Mouse (Mus musculus): ENCODE data around the gene Zfp143. TPM values are rescaled to one million over a fixed set of nuclear protein-coding genes. Genes with fewer than 3 reads are reported as not detected.
A peak's percentile ranks its signal among the peaks of the same experiment; 100 is the strongest.

Gene Zfp143
- total RNA-seq (2012; rRNA removed): 13.9 and 16.0 TPM in 2 replicates
- polyA plus RNA-seq (2012; ENCODE audit: insufficient read depth in 1 of 2, insufficient read length in 2 of 2, low read depth in 1 of 2, low replicate concordance in 2 of 2, missing spikeins in 1 of 2): 10 to 100 TPM in 1 of 2 experiments, not detected in 1; 15.7 TPM

DNA sequence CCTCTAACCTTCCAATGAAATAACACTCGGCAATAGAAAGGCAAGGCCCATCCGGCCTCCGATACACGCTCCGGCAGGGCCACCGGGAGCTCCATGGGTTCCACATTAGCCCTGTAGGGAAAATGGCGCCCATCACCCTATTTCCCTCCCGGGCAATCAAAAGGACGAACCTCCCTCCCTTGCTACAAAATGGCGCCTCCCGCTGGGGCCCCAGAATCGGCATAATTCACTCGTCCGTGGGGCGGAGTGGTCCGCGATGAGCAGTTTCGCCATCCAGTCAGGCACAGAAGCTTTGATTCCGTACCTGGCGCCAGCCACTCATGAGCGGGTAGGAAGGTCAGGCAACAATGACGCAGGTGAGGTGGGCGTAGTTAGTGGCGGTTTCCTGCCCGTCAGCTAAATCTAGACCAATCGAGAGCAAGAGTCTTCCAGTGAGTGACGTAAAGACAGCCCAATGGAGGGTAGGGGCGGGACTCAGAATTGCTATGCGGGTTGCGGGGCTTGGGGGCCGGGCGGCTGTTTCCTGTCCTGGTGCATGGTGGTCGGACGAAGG lies at the start of gene Zfp143:
Zfp143 (plus strand) TSS at position 19 of the 553 bp plus-strand sequence.
- Histone ChIP-seq H3K9ac (ENCODE audit: control insufficient read depth, low read depth, low read length, poor library complexity, severe bottlenecking) (peak within 1 kb of the TSS; percentile 97), H3K36me3 (ENCODE audit: control insufficient read depth in 1 of 2, insufficient read depth in 2 of 2, low read length in 2 of 2) (peaks cover 9 to 27% of the 10 kb centered on the region in 2 experiments), H3K4me1 (ENCODE audit: control insufficient read depth in 1 of 2, insufficient read depth in 2 of 2, low read length in 2 of 2) (peaks cover 0 to 14% of the 10 kb centered on the region in 2 experiments; a peak in 2 of 4 replicates), H3K27ac (ENCODE audit: control insufficient read depth, low read depth, low read length) (peak within 1 kb of the TSS; percentile 96), H3K79me2 (ENCODE audit: control insufficient read depth, insufficient read depth, low read length, poor library complexity) (peaks cover 24% of the 10 kb centered on the region), H3K9me3 (replicated peaks; ENCODE audit: insufficient read depth, low read length) (no peaks in the 10 kb centered on the region), H3K4me3 (ENCODE audit: control insufficient read depth in 1 of 2, insufficient read depth in 1 of 2, low read depth in 2 of 2, low read length in 2 of 2) (peak within 1 kb of the TSS; percentile 79 to 90), H3K27me3 (ENCODE audit: control insufficient read depth in 1 of 2, insufficient read depth in 2 of 2, low read length in 2 of 2) (no peaks in the 10 kb centered on the region)
- peak; percentile 100 for DNase-seq (ENCODE audit: low read depth, low spot score)
- no peak for TF ChIP-seq ZNF384 (IDR thresholded peaks at IDR 0.05; ENCODE audit: low read depth, low read length)
- 0 out of 6 replicates have a peak, but pooled peaks of 1 of the 3 experiments have one; percentile 2 for TF ChIP-seq CTCF (IDR thresholded peaks at IDR 0.05 in 2 of 3, conservative IDR thresholded peaks at IDR 0.05 in 1 of 3; ENCODE audit: control insufficient read depth in 1 of 3, insufficient read depth in 1 of 3, low read depth in 2 of 3, low read length in 3 of 3, poor library complexity in 1 of 3, severe bottlenecking in 1 of 3)
- TF ChIP-seq ELF1 (IDR thresholded peaks at IDR 0.05; ENCODE audit: low read depth, low read length): no peak; the same call in none of the 2 replicates
- TF ChIP-seq SMC3 (IDR thresholded peaks at IDR 0.05; ENCODE audit: low read depth, low read length): no peak
- TF ChIP-seq ZC3H11A (IDR thresholded peaks at IDR 0.05; ENCODE audit: low read depth, low read length): no peak; the same call in 1 of the 2 replicates
- TF ChIP-seq KAT2A (conservative IDR thresholded peaks at IDR 0.05; ENCODE audit: low read depth, low read length): peak; percentile 69
- TF ChIP-seq CHD1 (IDR thresholded peaks at IDR 0.05; ENCODE audit: low read depth, low read length): 0 out of 2 replicates have a peak, but pooled peaks have one; percentile 69
- TF ChIP-seq TAL1 (IDR thresholded peaks at IDR 0.05; ENCODE audit: low read length): no peak
- TF ChIP-seq RAD21 (IDR thresholded peaks at IDR 0.05; ENCODE audit: low read depth, low read length): no peak
- no peak for TF ChIP-seq GATA1 (IDR thresholded peaks at IDR 0.05; ENCODE audit: low read depth, low read length)
- no peak for TF ChIP-seq BHLHE40 (IDR thresholded peaks at IDR 0.05; ENCODE audit: borderline replicate concordance, low read depth, low read length)
- peak; percentile 8; the same call in 1 of the 2 replicates for TF ChIP-seq MAX (IDR thresholded peaks at IDR 0.05; ENCODE audit: low read length)
- no peak for TF ChIP-seq MEF2A (IDR thresholded peaks at IDR 0.05; ENCODE audit: extremely low read depth, insufficient replicate concordance, low read depth, low read length, poor library complexity, severe bottlenecking)
- peak in 1 of 2 experiments; percentile 69; a peak in 2 of 4 replicates for TF ChIP-seq POLR2A (IDR thresholded peaks at IDR 0.05; ENCODE audit: control insufficient read depth in 1 of 2, insufficient read depth in 1 of 2, low read depth in 1 of 2, low read length in 2 of 2, poor library complexity in 1 of 2)
- 0 out of 2 replicates have a peak, but pooled peaks have one; percentile 6 for TF ChIP-seq E2F4 (IDR thresholded peaks at IDR 0.05; ENCODE audit: borderline replicate concordance, low read depth, low read length)
- no peak for TF ChIP-seq USF1 (IDR thresholded peaks at IDR 0.05; ENCODE audit: low read depth, low read length)
- TF ChIP-seq POLR2AphosphoS2 (IDR thresholded peaks at IDR 0.05; ENCODE audit: low read length): peak; percentile 12
- no peak for TF ChIP-seq EP300 (IDR thresholded peaks at IDR 0.05; ENCODE audit: low read depth in 1 of 2, low read length in 2 of 2)
- no peak for TF ChIP-seq MYB (IDR thresholded peaks at IDR 0.05; ENCODE audit: low read depth, low read length)
- peak; percentile 73 for TF ChIP-seq MAZ (IDR thresholded peaks at IDR 0.05; ENCODE audit: low read depth, low read length)
- no peak for TF ChIP-seq JUND (IDR thresholded peaks at IDR 0.05; ENCODE audit: low read depth, low read length)
- peak; percentile 16; the same call in 1 of the 2 replicates for TF ChIP-seq MXI1 (IDR thresholded peaks at IDR 0.05; ENCODE audit: low read depth, low read length)
- no peak for TF ChIP-seq SIN3A (IDR thresholded peaks at IDR 0.05; ENCODE audit: low read length)
- TF ChIP-seq RCOR1 (IDR thresholded peaks at IDR 0.05; ENCODE audit: low read depth, low read length): no peak
- TF ChIP-seq UBTF (IDR thresholded peaks at IDR 0.05; ENCODE audit: borderline replicate concordance, insufficient read depth, low read depth, low read length): 0 out of 2 replicates have a peak, but pooled peaks have one; percentile 0
- TF ChIP-seq TBP (IDR thresholded peaks at IDR 0.05; ENCODE audit: low read depth, low read length): no peak
- peak; percentile 41; the same call in 1 of the 2 replicates for TF ChIP-seq TCF12 (IDR thresholded peaks at IDR 0.05; ENCODE audit: low read depth, low read length)
- no peak for TF ChIP-seq ZMIZ1 (IDR thresholded peaks at IDR 0.05; ENCODE audit: low read depth, low read length)
- no peak for TF ChIP-seq MYC (IDR thresholded peaks at IDR 0.05; ENCODE audit: low read depth, low read length)
- no peak for TF ChIP-seq GABPA (IDR thresholded peaks at IDR 0.05; ENCODE audit: low read depth, low read length)
- no peak; the same call in 1 of the 2 replicates for TF ChIP-seq NELFE (IDR thresholded peaks at IDR 0.05; ENCODE audit: low read depth, low read length)
- no peak for TF ChIP-seq ZKSCAN1 (IDR thresholded peaks at IDR 0.05; ENCODE audit: low read depth, low read length)
- TF ChIP-seq POLR2AphosphoS5 (IDR thresholded peaks at IDR 0.05; ENCODE audit: borderline replicate concordance, low read depth, low read length): no peak
- no peak for TF ChIP-seq USF2 (IDR thresholded peaks at IDR 0.05; ENCODE audit: borderline replicate concordance in 1 of 2, insufficient read depth in 1 of 2, low read depth in 1 of 2, low read length in 2 of 2)
- 0 out of 2 replicates have a peak, but pooled peaks have one; percentile 31 for TF ChIP-seq ETS1 (IDR thresholded peaks at IDR 0.05; ENCODE audit: low read depth, low read length)
- no peak for TF ChIP-seq MAFK (IDR thresholded peaks at IDR 0.05; ENCODE audit: borderline replicate concordance, low read depth, low read length)
